In the genomic region with DNA sequence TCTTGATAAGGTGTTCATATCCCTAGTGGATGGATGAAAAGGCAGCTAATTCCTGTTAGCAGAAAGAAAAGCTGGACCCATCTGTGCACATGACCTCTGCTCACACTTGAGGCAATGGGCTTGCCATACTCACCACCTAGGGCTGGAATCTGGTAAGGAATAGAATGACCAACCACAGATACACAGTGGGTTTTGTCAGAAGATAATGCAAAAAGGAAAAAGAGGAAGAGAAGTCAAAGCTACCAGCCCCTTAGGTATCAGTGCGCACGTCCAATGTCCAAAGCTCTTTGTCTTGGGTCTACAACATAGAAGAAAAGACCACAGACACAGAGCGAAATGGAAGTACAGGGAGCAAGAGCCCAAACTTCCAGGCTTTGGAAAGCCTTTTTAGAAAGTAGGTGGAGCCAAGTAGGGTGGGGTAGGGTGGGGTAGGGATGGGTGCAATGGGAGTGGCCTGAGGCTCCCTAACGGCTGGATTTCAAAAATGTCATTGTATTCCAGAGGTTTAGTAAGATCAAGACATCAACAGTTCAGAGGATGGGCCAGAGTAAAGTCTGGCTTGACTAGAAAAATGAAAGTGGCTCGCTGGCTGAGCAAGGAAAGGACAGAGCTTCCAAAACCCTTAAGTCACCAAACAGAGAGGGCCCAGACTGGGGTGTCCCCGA, we compare ENCODE assay signal across 8 mouse cellular contexts. TPM values are rescaled to one million over a fixed set of nuclear protein-coding genes. Genes with fewer than 3 reads are reported as not detected.
A peak's percentile ranks its signal among the peaks of the same experiment; 100 is the strongest.
DNase-seq lines count a peak whose midpoint lies in the region; ATAC-seq and TF ChIP-seq lines count a peak whose summit lies in the region.

No protein-coding gene starts in this region.

- H3K36me3 ChIP-seq in ES-Bruce4 (ENCODE audit: control insufficient read depth, insufficient read depth, low read length, poor library complexity, severe bottlenecking): no peaks in the 10 kb centered on the region
- no peaks in the 10 kb centered on the region for H3K36me3 ChIP-seq in forebrain, embryonic 14.5 days (ENCODE audit: control insufficient read depth, insufficient read depth, low read length)
- no peaks in the 10 kb centered on the region; the same call in 1 of the 2 replicates for H3K36me3 ChIP-seq in liver, embryonic 11.5 days (ENCODE audit: control insufficient read depth, insufficient read depth, low read length)

- peak overlapping the region; percentile 17; the same call in 1 of the 2 replicates for H3K27ac ChIP-seq in ES-Bruce4 (ENCODE audit: insufficient read depth, low read length)
- H3K27ac ChIP-seq in forebrain, embryonic 14.5 days (ENCODE audit: low read depth, low read length): no peak overlapping the region
- H3K27ac ChIP-seq in liver, embryonic 11.5 days (ENCODE audit: low read depth, low read length): peak overlapping the region; percentile 54

- no peak for TF ChIP-seq EP300 in ES-Bruce4 (IDR thresholded peaks at IDR 0.05; ENCODE audit: insufficient read depth, low read depth, low read length)

- peak; percentile 78 for DNase-seq in 3T3-L1 (ENCODE audit: low read depth, low spot score)
- DNase-seq in forebrain, embryonic 14.5 days (ENCODE audit: low spot score): no peak
- no peak for DNase-seq in liver, embryonic 11.5 days (ENCODE audit: low spot score)
- DNase-seq in frontal cortex, postnatal 25 days (ENCODE audit: low spot score in 2 of 2): no peak
- no peak for DNase-seq in spleen, postnatal 14 days (ENCODE audit: low spot score in 2 of 2)
- no peak for DNase-seq in layer of hippocampus, adult 9-10 months (ENCODE audit: low spot score)

- peak overlapping the region; percentile 43; the same call in 1 of the 2 replicates for H3K9ac ChIP-seq in ES-Bruce4 (ENCODE audit: low read depth, poor library complexity, severe bottlenecking)
- no peak overlapping the region for H3K9ac ChIP-seq in forebrain, embryonic 14.5 days (ENCODE audit: low read length)
- peak overlapping the region; percentile 97 for H3K9ac ChIP-seq in liver, embryonic 11.5 days (ENCODE audit: low read depth, low read length)

- peak overlapping the region; percentile 99; the same call in 1 of the 2 replicates for H3K4me2 ChIP-seq in forebrain, embryonic 14.5 days (ENCODE audit: low read length)
- peak overlapping the region; percentile 99 for H3K4me2 ChIP-seq in liver, embryonic 11.5 days

- H3K4me1 ChIP-seq in ES-Bruce4 (ENCODE audit: control insufficient read depth, insufficient read depth, low read length): peaks cover 6% of the 10 kb centered on the region
- H3K4me1 ChIP-seq in forebrain, embryonic 14.5 days (ENCODE audit: control insufficient read depth, insufficient read depth, low read length): peaks cover 2% of the 10 kb centered on the region; the same call in 1 of the 2 replicates
- peaks cover 48% of the 10 kb centered on the region for H3K4me1 ChIP-seq in liver, embryonic 11.5 days (replicated peaks; ENCODE audit: control insufficient read depth, insufficient read depth, low read length)

- no peaks in the 10 kb centered on the region for H3K27me3 ChIP-seq in ES-Bruce4 (ENCODE audit: control insufficient read depth, insufficient read depth, low read length, poor library complexity, severe bottlenecking)
- H3K27me3 ChIP-seq in forebrain, embryonic 14.5 days (replicated peaks; ENCODE audit: control insufficient read depth, insufficient read depth, low read length): no peaks in the 10 kb centered on the region
- no peaks in the 10 kb centered on the region for H3K27me3 ChIP-seq in liver, embryonic 11.5 days (replicated peaks; ENCODE audit: control insufficient read depth, insufficient read depth, low read length)

- H3K9me3 ChIP-seq in ES-Bruce4 (replicated peaks; ENCODE audit: control insufficient read depth, insufficient read depth, low read length, poor library complexity, severe bottlenecking): no peaks in the 10 kb centered on the region
- no peaks in the 10 kb centered on the region for H3K9me3 ChIP-seq in forebrain, embryonic 14.5 days (replicated peaks; ENCODE audit: control insufficient read depth, low read length)
- H3K9me3 ChIP-seq in liver, embryonic 11.5 days (ENCODE audit: control insufficient read depth, low read length): no peaks in the 10 kb centered on the region

- TF ChIP-seq CTCF in ES-Bruce4 (IDR thresholded peaks at IDR 0.05; ENCODE audit: low read depth, low read length): no peak

- ATAC-seq in forebrain, embryonic 14.5 days: no peak
- peak; percentile 24 for ATAC-seq in liver, embryonic 11.5 days (replicated peaks; ENCODE audit: low FRiP score)
- no peak for ATAC-seq in activated CD4-positive, CD25-positive, alpha-beta regulatory T cell, adult 4 months

- TF ChIP-seq POLR2A in ES-Bruce4 (IDR thresholded peaks at IDR 0.05; ENCODE audit: insufficient read depth, low read length): no peak

- WGBS in forebrain, embryonic 14.5 days: 58% methylated on average over 6 of the region's 6 CpGs
- 36% methylated on average over 6 of the region's 6 CpGs for WGBS in liver, embryonic 11.5 days

- peak overlapping the region; percentile 63 for H3K4me3 ChIP-seq in ES-Bruce4 (ENCODE audit: low read depth, low read length)
- H3K4me3 ChIP-seq in forebrain, embryonic 14.5 days (ENCODE audit: low read depth, low read length): no peak overlapping the region
- H3K4me3 ChIP-seq in liver, embryonic 11.5 days (ENCODE audit: low read depth, low read length): peak overlapping the region; percentile 94

RNA-seq across cellular contexts. Expression of gene Lmna, which starts 8.3 kb away (rescaled TPM):
- polyA plus RNA-seq in ES-Bruce4 (2011; ENCODE audit: insufficient read depth, insufficient read length, low read depth, missing spikeins): 30.0 and 37.2 TPM in 2 replicates
- polyA plus RNA-seq in forebrain, embryonic 14.5 days (2014; fragmentation: Nextera tagmentation; extraction: Ambion mirVana): 18.0 and 28.5 TPM in 2 replicates
- polyA plus RNA-seq in liver, embryonic 11.5 days (2014; fragmentation: Nextera tagmentation; extraction: Ambion mirVana): 155 and 157 TPM in 2 replicates
- 1 to 10 TPM; 4.6 to 6.4 TPM for polyA plus RNA-seq in activated CD4-positive, CD25-positive, alpha-beta regulatory T cell, adult 4 months (2017; shearing (Covaris generic))

RNA-seq across cellular contexts. Expression of gene Mex3a, which starts 30.7 kb away (rescaled TPM):
- polyA plus RNA-seq in ES-Bruce4 (2011; ENCODE audit: insufficient read depth, insufficient read length, low read depth, missing spikeins): 42.3 and 43.4 TPM in 2 replicates
- polyA plus RNA-seq in forebrain, embryonic 14.5 days (2014; fragmentation: Nextera tagmentation; extraction: Ambion mirVana): 48.8 and 50.1 TPM in 2 replicates
- polyA plus RNA-seq in liver, embryonic 11.5 days (2014; fragmentation: Nextera tagmentation; extraction: Ambion mirVana): 9.4 and 10.2 TPM in 2 replicates
- polyA plus RNA-seq in activated CD4-positive, CD25-positive, alpha-beta regulatory T cell, adult 4 months (2017; shearing (Covaris generic)): under 1 TPM; 0.10 to 0.81 TPM

RNA-seq across cellular contexts. Expression of gene Sema4a, which starts 40.5 kb away (rescaled TPM):
- polyA plus RNA-seq in ES-Bruce4 (2011; ENCODE audit: insufficient read depth, insufficient read length, low read depth, missing spikeins): 2.3 and 4.0 TPM in 2 replicates
- polyA plus RNA-seq in forebrain, embryonic 14.5 days (2014; fragmentation: Nextera tagmentation; extraction: Ambion mirVana): 12.2 and 15.2 TPM in 2 replicates
- polyA plus RNA-seq in liver, embryonic 11.5 days (2014; fragmentation: Nextera tagmentation; extraction: Ambion mirVana): 14.3 and 19.0 TPM in 2 replicates
- 10 to 100 TPM; 31.5 to 44.8 TPM for polyA plus RNA-seq in activated CD4-positive, CD25-positive, alpha-beta regulatory T cell, adult 4 months (2017; shearing (Covaris generic))

RNA-seq across cellular contexts. Expression of gene Rab25, which starts 46.6 kb away (rescaled TPM):
- 33.2 and 35.1 TPM in 2 replicates for polyA plus RNA-seq in ES-Bruce4 (2011; ENCODE audit: insufficient read depth, insufficient read length, low read depth, missing spikeins)
- not detected in 2 replicates for polyA plus RNA-seq in forebrain, embryonic 14.5 days (2014; fragmentation: Nextera tagmentation; extraction: Ambion mirVana)
- polyA plus RNA-seq in liver, embryonic 11.5 days (2014; fragmentation: Nextera tagmentation; extraction: Ambion mirVana): 1.1 and 1.2 TPM in 2 replicates
- polyA plus RNA-seq in activated CD4-positive, CD25-positive, alpha-beta regulatory T cell, adult 4 months (2017; shearing (Covaris generic)): not detected

RNA-seq across cellular contexts. Expression of gene Lamtor2, which starts 51.4 kb away (rescaled TPM):
- 138 and 151 TPM in 2 replicates for polyA plus RNA-seq in ES-Bruce4 (2011; ENCODE audit: insufficient read depth, insufficient read length, low read depth, missing spikeins)
- polyA plus RNA-seq in forebrain, embryonic 14.5 days (2014; fragmentation: Nextera tagmentation; extraction: Ambion mirVana): 107 and 122 TPM in 2 replicates
- 111 and 120 TPM in 2 replicates for polyA plus RNA-seq in liver, embryonic 11.5 days (2014; fragmentation: Nextera tagmentation; extraction: Ambion mirVana)
- polyA plus RNA-seq in activated CD4-positive, CD25-positive, alpha-beta regulatory T cell, adult 4 months (2017; shearing (Covaris generic)): 100 to 1,000 TPM; 132 to 197 TPM
